Mouse (Mus musculus): ENCODE data around the gene Ermap.

Gene Ermap

GRCm38 (mm10) chr4:119189864-119190263 is at the start of gene Ermap:
Gene Ermap (minus strand): TSS chr4:119190011.
- no peak for DNase-seq (ENCODE audit: low read depth, low spot score)

- DNase-seq (ENCODE audit: low read depth, low spot score) = peak; percentile 54
Observed at GRCm38 (mm10) chr4:119239181-119239682, 49.4 kb upstream of the Ermap start.

- DNase-seq (ENCODE audit: low read depth, low spot score) = no peak
Observed at GRCm38 (mm10) chr4:119238661-119239060, 48.9 kb upstream of the Ermap start.

- DNase-seq (ENCODE audit: low read depth, low spot score) = no peak
Observed at GRCm38 (mm10) chr4:119234348-119234747, 44.5 kb upstream of the Ermap start.

- DNase-seq (ENCODE audit: low read depth, low spot score) = no peak
Observed at GRCm38 (mm10) chr4:119233256-119233901, 43.6 kb upstream of the Ermap start.

GRCm38 (mm10) chr4:119232410-119233255 is 42.8 kb upstream of the Ermap start, which contains the start of the genes AU022252 and P3h1:
Gene AU022252 (minus strand): TSS chr4:119232712.
Gene P3h1 (plus strand): TSS chr4:119232915.
- DNase-seq (ENCODE audit: low read depth, low spot score) = peak; percentile 99

- no peak for DNase-seq (ENCODE audit: low read depth, low spot score)
Observed at GRCm38 (mm10) chr4:119226751-119227150, 36.9 kb upstream of the Ermap start.

GRCm38 (mm10) chr4:119225719-119226118 is 35.9 kb upstream of the Ermap start:
- DNase-seq (ENCODE audit: low read depth, low spot score) = no peak

GRCm38 (mm10) chr4:119224534-119224933 is 34.7 kb upstream of the Ermap start:
- DNase-seq (ENCODE audit: low read depth, low spot score) = no peak

- DNase-seq (ENCODE audit: low read depth, low spot score) = peak; percentile 53
Observed at GRCm38 (mm10) chr4:119223696-119224095, 33.9 kb upstream of the Ermap start.

- DNase-seq (ENCODE audit: low read depth, low spot score) = no peak
Observed at GRCm38 (mm10) chr4:119218169-119218568, 28.4 kb upstream of the Ermap start, which contains the start of gene Tmem269. Gene Tmem269 (minus strand): TSS chr4:119218217.

GRCm38 (mm10) chr4:119216667-119217066 is 26.9 kb upstream of the Ermap start:
- no peak for DNase-seq (ENCODE audit: low read depth, low spot score)

- DNase-seq (ENCODE audit: low read depth, low spot score) = no peak
Observed at GRCm38 (mm10) chr4:119204672-119205071, 14.9 kb upstream of the Ermap start.

- DNase-seq (ENCODE audit: low read depth, low spot score) = no peak
Observed at GRCm38 (mm10) chr4:119198105-119198504, 8.3 kb upstream of the Ermap start.

GRCm38 (mm10) chr4:119195582-119196320 is 5.9 kb upstream of the Ermap start:
- DNase-seq (ENCODE audit: low read depth, low spot score) = no peak

- peak; percentile 71 for DNase-seq (ENCODE audit: low read depth, low spot score)
Observed at GRCm38 (mm10) chr4:119194909-119195581, 5.2 kb upstream of the Ermap start, which contains the start of gene Svbp. Gene Svbp (plus strand): TSS chr4:119195306.

- no peak for DNase-seq (ENCODE audit: low read depth, low spot score)
Observed at GRCm38 (mm10) chr4:119192757-119193156, 2.9 kb upstream of the Ermap start.

- DNase-seq (ENCODE audit: low read depth, low spot score) = no peak
Observed at GRCm38 (mm10) chr4:119191273-119191672, 1.5 kb upstream of the Ermap start.

GRCm38 (mm10) chr4:119190618-119191017 is 807 bp upstream of the Ermap start:
- DNase-seq (ENCODE audit: low read depth, low spot score) = no peak

- DNase-seq (ENCODE audit: low read depth, low spot score) = no peak
Observed at GRCm38 (mm10) chr4:119189392-119189791, 419 bp downstream of the Ermap start.

Data from retina, adult 2 months (tissue).